Mouse (Mus musculus): Measurements from ENCODE around the gene Slc16a6.
A peak's percentile ranks its signal among the peaks of the same experiment; 100 is the strongest.

Gene Slc16a6

GRCm38 (mm10) chr11:109487111-109487510 is 13.7 kb upstream of the Slc16a6 start:
- no peak for DNase-seq (ENCODE audit: low spot score in 2 of 2)

DNA sequence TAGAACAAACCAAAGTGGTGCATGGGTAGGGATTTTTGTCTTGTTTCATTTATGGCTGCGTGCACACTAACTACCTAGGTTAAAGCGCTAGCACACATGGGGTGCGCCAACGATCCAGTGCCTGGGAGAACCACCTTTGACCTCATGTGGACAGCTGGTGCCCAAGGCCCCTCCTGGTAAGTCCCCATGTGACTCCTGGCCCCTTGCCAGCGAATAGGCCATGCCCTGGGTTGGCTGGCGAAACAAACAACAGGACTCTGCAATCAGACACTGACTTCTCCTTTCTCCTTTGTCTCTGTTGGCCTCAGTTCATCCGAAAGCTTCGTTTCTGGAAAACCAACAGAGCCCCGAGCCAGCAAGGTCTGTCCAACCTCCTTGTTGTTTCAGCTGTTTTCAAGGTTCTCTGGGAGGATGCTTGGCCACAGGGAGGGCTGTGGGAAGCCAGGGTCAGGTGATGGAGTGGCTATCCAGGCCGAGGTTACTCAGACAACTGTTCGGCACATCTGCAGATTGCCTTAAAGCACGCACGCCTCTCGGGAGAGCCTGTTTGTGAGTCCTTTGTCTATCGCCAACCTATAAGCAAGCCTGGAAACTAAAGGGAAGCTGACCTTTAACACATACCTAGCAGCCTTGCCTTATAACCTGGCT is 12.1 kb upstream of the Slc16a6 start:
- peak; percentile 60 to 77 for DNase-seq (ENCODE audit: low spot score in 2 of 2)

DNA sequence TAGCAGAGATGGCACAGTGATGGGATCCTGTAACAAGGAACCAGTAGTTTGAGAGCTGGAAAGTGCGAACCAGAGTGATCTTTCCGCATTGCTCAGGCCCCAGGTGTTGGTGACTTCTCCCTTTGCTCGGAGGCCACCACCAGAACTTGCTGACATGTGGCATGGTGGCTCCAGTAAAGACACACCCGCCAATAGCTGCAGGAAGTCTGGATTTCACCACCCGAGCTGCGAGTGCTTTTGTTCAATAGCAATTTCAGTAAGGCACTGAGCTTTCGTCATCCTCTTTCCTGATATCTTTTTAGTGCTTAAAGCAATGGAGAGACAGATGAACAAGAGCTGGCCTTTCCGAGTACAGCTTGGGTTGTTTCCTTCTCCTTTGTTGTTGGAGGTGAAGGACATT is 7.0 kb upstream of the Slc16a6 start:
- no peak for DNase-seq (ENCODE audit: low spot score in 2 of 2)

- no peak for DNase-seq (ENCODE audit: low spot score in 2 of 2)
Observed at GRCm38 (mm10) chr11:109479575-109480285, 6.3 kb upstream of the Slc16a6 start.

- DNase-seq (ENCODE audit: low spot score in 2 of 2) = no peak
Observed at GRCm38 (mm10) chr11:109477606-109478380, 4.4 kb upstream of the Slc16a6 start.

DNA sequence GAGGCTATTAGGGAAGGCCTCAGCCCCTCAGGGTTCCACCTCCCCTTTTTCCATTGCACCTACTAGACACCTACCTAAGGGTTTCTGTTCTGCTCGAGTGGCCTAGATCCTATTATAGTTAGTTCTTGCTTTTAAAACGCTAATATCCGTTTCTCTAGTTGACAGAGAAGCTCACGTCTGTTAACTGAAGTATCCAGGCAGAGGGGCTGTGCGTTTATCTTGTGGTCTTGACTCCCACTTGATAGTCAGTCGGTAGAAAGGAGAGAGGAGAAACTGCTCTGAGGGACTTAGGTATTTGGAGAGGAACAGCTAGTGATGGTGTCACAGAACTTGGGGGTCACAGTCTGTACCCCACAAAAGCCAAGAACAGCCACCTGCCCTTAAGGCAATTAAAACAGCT is 3.3 kb upstream of the Slc16a6 start:
- no peak for DNase-seq (ENCODE audit: low spot score in 2 of 2)

DNA sequence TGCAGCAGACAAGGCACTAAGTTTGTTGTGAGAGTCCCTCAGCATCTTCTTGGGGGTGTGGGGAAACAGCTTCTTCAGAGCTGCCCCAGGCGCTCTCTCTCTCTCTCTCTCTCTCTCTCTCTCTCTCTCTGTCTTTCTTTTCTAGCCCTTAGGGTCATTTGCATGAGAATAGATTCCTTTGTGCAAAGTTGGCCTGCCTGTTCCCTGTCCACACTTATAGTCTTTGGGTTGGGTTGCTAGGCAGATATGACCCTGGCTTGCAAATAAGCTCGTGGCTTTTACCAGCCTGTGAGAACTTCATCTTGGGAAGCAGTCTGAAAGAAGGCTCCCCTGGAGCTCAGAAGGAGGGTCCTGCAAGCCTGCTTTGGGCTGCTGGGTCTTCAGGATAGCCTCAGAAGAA is 2.8 kb upstream of the Slc16a6 start:
- no peak for DNase-seq (ENCODE audit: low spot score in 2 of 2)

- no peak for DNase-seq (ENCODE audit: low spot score in 2 of 2)
Observed at GRCm38 (mm10) chr11:109475717-109476116, 2.3 kb upstream of the Slc16a6 start.

- no peak for DNase-seq (ENCODE audit: low spot score in 2 of 2)
Observed at GRCm38 (mm10) chr11:109474836-109475235, 1.4 kb upstream of the Slc16a6 start.

DNA sequence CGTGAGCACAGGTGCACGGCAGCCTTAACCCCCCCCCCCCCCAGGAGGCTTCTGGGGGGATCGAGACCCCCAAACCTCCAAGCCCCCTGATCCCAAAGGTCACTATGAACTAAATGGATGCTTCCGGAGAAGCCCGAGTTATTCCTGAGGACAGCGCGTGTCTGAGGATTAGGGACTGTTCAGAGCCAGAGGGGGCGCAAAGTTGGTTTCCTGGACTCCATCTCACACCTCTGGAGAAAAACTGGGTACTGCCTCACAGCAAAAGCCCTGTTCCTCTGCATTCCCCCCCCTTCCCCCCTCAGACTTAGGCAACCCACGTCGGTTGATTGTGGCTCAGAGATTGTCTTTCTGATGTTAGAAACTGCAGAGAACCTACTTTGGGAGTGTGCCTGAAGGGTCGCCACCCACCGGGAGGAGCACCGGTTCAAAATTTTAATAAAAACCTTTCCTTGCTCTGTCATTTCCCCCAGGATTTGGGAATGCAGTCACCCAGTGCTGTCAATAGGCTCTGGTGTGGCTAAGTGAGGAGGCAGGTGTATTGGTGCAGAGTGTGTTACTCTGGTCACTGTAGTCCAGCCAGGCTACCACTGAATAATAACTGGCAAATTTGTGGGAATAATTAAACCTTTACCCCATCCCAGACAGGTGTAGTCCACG is 816 bp upstream of the Slc16a6 start:
- DNase-seq (ENCODE audit: low spot score in 2 of 2) = no peak

- peak in 1 of 2 experiments; percentile 47 for DNase-seq (ENCODE audit: low spot score in 2 of 2)
Observed at GRCm38 (mm10) chr11:109472821-109473170, 602 bp downstream of the Slc16a6 start.

DNA sequence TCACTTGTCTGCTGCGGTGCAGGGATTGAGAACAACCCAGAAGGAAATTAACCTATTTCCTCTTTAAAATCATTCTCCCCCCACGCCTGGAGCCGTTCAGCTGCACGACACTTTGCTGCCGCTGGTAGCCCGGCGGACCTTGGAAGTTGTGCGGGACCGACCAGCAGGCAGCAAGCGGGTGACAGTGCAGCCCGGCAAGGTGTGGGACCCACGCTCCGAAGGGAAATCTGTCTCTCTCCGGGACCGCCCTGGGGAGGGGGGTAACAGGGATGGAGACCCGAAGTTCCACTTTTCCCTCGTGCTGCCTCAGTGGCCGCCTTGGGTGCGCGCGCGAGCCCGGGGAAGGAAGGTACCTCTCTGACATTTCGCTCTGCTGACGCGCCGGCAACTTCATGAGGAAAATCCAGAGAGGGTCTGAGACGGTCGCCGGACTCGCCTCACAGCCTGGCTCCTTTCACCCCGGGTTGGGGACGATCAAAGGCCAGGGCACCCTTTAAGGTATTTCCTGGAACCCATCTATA is 1.2 kb downstream of the Slc16a6 start:
- no peak for DNase-seq (ENCODE audit: low spot score in 2 of 2)

GRCm38 (mm10) chr11:109470921-109471861 is 2.2 kb downstream of the Slc16a6 start:
- DNase-seq (ENCODE audit: low spot score in 2 of 2) = no peak

GRCm38 (mm10) chr11:109470170-109470569 is 3.2 kb downstream of the Slc16a6 start:
- no peak for DNase-seq (ENCODE audit: low spot score in 2 of 2)

- DNase-seq (ENCODE audit: low spot score in 2 of 2) = no peak
Observed at GRCm38 (mm10) chr11:109468133-109468532, 5.3 kb downstream of the Slc16a6 start.

DNA sequence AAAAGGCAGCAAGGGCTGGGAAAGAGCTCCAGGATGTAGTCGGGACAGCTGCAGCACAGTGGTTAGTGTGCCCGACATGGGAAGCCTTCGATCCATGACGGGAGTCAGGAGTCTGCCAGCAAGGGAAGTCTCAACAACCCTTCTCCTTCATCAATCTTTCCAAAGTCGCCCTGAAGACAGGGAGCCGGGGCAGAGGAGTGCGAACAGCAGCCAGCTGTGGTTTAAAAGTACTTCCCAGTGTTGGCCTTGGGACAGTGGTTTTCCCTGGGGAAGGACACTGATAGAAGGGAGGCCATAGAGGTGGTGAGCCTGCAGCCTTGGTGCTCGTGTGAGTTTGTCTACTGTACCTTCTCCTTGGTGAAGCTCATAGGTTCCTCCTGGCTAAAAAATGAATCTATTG is 6.4 kb downstream of the Slc16a6 start:
- DNase-seq (ENCODE audit: low spot score in 2 of 2) = no peak

DNA sequence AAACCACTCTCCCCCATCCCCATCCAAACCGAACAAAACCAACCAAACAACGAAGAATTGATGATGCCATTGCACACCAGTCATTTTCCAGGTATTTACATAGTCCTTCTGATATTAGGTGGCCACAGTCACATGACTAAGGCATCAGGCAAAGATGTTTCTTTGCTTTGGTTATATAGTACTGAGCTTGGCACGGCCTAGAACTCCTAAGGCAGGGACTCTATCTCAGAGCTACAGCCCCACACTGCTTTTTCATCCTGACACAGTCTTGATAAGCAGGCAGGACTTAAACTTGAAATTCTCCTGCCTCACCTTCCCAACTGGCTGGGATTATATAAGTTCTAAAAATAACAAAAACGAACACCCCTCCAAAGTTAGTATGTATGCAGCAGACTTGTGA is 8.3 kb downstream of the Slc16a6 start:
- DNase-seq (ENCODE audit: low spot score in 2 of 2) = no peak

DNA sequence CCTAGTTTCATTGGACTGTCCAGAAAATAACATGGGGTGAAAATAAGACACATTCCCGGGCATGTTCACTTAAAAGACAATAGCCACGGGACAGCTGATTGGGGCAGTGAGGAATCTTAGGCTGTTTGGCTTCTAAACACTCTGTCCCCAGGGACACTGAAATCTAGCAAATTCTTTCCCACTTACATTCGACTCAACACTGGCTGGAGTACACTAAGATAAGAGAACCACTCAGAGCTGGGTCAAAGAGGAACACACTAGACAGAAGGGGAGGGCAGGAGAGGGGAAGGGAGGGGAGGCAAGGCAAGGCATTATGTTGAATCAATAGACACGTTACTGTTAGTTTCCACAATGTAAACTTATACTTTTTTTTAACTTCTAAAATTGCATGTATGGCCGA is 12.8 kb downstream of the Slc16a6 start:
- DNase-seq (ENCODE audit: low spot score in 2 of 2) = no peak

DNA sequence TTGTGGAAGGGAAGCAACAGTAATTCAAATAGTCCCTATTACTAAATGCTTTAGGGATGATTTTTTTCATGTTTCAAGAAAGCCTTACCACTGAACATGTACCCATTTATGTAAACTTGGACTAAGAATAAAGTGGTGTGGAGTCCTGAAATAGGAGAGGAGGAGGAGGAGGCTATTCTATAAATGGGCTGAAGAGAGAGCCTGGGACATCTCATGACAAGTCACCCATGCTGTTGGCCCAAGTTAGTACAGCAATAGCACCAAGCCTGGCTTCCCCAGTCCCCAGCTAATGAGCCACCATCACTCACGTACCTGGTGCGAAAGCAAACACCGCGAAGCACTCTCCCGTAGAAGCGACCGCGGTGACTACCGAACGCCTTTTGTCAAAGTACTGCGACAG is 15.2 kb downstream of the Slc16a6 start:
- no peak for DNase-seq (ENCODE audit: low spot score in 2 of 2)

- DNase-seq (ENCODE audit: low spot score in 2 of 2) = no peak
Observed at GRCm38 (mm10) chr11:109456261-109456660, 17.1 kb downstream of the Slc16a6 start.

DNA sequence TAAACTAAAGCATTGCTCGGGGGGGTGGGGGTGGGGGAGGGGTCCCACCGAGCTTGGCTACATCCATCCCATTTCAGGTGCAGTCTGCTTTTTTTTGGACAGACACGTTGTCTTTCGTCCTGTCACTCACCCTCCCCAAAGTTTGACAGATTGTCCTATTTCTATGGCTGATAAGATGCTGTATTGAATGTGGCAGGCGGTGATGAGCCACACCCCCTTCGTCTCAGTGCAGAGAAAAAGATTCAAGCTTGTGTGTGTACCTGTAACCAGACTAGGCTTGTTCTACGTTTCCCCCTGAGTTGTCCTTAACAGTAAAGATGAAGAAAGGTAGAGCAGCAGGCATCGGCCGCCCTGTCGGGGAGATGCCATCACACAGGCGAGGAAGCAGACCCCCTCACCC is 22.2 kb downstream of the Slc16a6 start:
- DNase-seq (ENCODE audit: low spot score in 2 of 2) = no peak

Data from left cerebral cortex, adult 9 months (tissue).